8 mouse cellular contexts compared by ENCODE assay signal in the genomic region with DNA sequence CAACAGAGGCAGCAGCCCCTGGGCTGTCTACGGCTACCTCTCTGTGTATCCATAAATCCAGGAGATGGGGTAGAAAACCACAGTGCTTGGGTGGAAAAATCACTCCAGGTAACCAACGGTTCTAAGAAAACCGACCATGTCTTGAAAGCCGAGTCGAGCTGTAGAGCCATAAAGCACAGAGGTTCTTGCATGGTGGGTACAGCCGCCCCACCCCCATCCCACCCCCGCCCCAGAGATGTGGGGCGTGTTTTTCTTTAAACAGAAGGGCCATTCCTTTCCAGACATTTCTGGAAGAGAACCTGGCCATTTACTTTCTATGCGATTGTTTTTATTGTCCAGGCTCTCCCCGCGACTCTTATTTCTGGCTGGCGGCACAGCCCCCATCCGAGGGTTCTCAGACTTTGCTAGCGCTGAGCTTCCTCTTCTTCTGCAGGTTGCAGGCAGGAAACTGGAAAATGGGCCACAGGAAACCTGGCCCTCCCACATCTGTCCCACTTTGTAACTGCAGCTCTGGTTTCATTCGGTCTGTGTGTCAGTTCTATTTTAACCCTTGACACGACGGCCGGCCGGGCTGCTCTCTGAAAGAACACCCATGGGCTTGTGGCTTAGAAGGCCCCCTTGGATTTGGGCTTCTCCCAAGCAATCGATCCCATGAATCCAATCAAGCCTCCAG. TPM values are rescaled to one million over a fixed set of nuclear protein-coding genes. Genes with fewer than 3 reads are reported as not detected.
DNase-seq lines count a peak whose midpoint lies in the region; ATAC-seq lines count a peak whose summit lies in the region.

No protein-coding gene starts in this region.

- peak; percentile 95 for DNase-seq in heart, adult 11 months
- no peak for DNase-seq in heart, postnatal 14 days
- no peak for DNase-seq in liver, embryonic 11.5 days (ENCODE audit: low spot score)
- no peak for DNase-seq in gastrocnemius, postnatal 25 days
- DNase-seq in spleen, postnatal 4 days (ENCODE audit: low spot score in 2 of 2), result no peak

- 43% methylated on average over 20 of the region's 20 CpGs for WGBS in heart, embryonic 13.5 days
- 31% methylated on average over 20 of the region's 20 CpGs for WGBS in liver, embryonic 11.5 days
- WGBS in forebrain, embryonic 16.5 days, result 70% methylated on average over 20 of the region's 20 CpGs

- peak overlapping the region; percentile 47 for H3K4me2 ChIP-seq in heart, embryonic 13.5 days
- H3K4me2 ChIP-seq in liver, embryonic 11.5 days, result peak overlapping the region; percentile 45
- no peak overlapping the region for H3K4me2 ChIP-seq in forebrain, embryonic 16.5 days (ENCODE audit: low read length)

- H3K9me3 ChIP-seq in heart, embryonic 13.5 days, result no peaks in the 10 kb centered on the region
- H3K9me3 ChIP-seq in liver, embryonic 11.5 days (ENCODE audit: control insufficient read depth, low read length), result no peaks in the 10 kb centered on the region
- no peaks in the 10 kb centered on the region for H3K9me3 ChIP-seq in forebrain, embryonic 16.5 days (ENCODE audit: control insufficient read depth, low read length)

- H3K27ac ChIP-seq in heart, embryonic 13.5 days (replicated peaks), result peak overlapping the region; percentile 78
- H3K27ac ChIP-seq in liver, embryonic 11.5 days (ENCODE audit: low read depth, low read length), result peak overlapping the region; percentile 25; the same call in 1 of the 2 replicates
- no peak overlapping the region for H3K27ac ChIP-seq in forebrain, embryonic 16.5 days (ENCODE audit: low read length)

- 0 out of 2 replicates have a peak, but pooled peaks cover 5% of the 10 kb centered on the region for H3K36me3 ChIP-seq in heart, embryonic 13.5 days
- H3K36me3 ChIP-seq in liver, embryonic 11.5 days (ENCODE audit: control insufficient read depth, insufficient read depth, low read length), result no peaks in the 10 kb centered on the region
- no peaks in the 10 kb centered on the region for H3K36me3 ChIP-seq in forebrain, embryonic 16.5 days (ENCODE audit: control insufficient read depth, insufficient read depth)

- peak overlapping the region; percentile 13; the same call in 1 of the 2 replicates for H3K4me3 ChIP-seq in heart, embryonic 13.5 days
- H3K4me3 ChIP-seq in liver, embryonic 11.5 days (ENCODE audit: low read depth, low read length), result peak overlapping the region; percentile 19; the same call in 1 of the 2 replicates
- no peak overlapping the region for H3K4me3 ChIP-seq in forebrain, embryonic 16.5 days (replicated peaks; ENCODE audit: low read length)

- no peaks in the 10 kb centered on the region for H3K27me3 ChIP-seq in heart, embryonic 13.5 days (replicated peaks)
- no peaks in the 10 kb centered on the region for H3K27me3 ChIP-seq in liver, embryonic 11.5 days (replicated peaks; ENCODE audit: control insufficient read depth, insufficient read depth, low read length)
- no peaks in the 10 kb centered on the region for H3K27me3 ChIP-seq in forebrain, embryonic 16.5 days (replicated peaks; ENCODE audit: control insufficient read depth, insufficient read depth, low read length)

- intact Hi-C loops in heart, postnatal 14 days (cut with DNase I), result loop anchor here (5.0 kb wide), 2 partner anchors 43 to 78 kb away; no protein-coding TSS in a partner anchor

- peak overlapping the region; percentile 50 for H3K9ac ChIP-seq in heart, embryonic 13.5 days
- no peak overlapping the region for H3K9ac ChIP-seq in liver, embryonic 11.5 days (ENCODE audit: low read depth, low read length)
- H3K9ac ChIP-seq in forebrain, embryonic 16.5 days (replicated peaks; ENCODE audit: low read depth, low read length), result no peak overlapping the region

- peaks cover 63% of the 10 kb centered on the region for H3K4me1 ChIP-seq in heart, embryonic 13.5 days
- peaks cover 9% of the 10 kb centered on the region for H3K4me1 ChIP-seq in liver, embryonic 11.5 days (replicated peaks; ENCODE audit: control insufficient read depth, insufficient read depth, low read length)
- peaks cover 16% of the 10 kb centered on the region for H3K4me1 ChIP-seq in forebrain, embryonic 16.5 days (replicated peaks; ENCODE audit: control insufficient read depth, insufficient read depth, low read length)

- ATAC-seq in CD4-positive, CD25-positive, alpha-beta regulatory T cell, adult 4 months, result peak; percentile 28
- ATAC-seq in heart, embryonic 13.5 days (ENCODE audit: extremely low read depth, insufficient number of reproducible peaks, low FRiP score, low TSS enrichment), result no peak
- no peak for ATAC-seq in liver, embryonic 11.5 days (replicated peaks; ENCODE audit: low FRiP score)
- ATAC-seq in forebrain, embryonic 16.5 days, result no peak

RNA-seq across cellular contexts. Expression of gene Elk3, which starts 16.3 kb away (rescaled TPM):
- 10 to 100 TPM; 64.1 to 67.2 TPM for total RNA-seq in heart, postnatal 14 days (2021)
- 10 to 100 TPM; 26.0 to 26.3 TPM for polyA plus RNA-seq in CD4-positive, CD25-positive, alpha-beta regulatory T cell, adult 4 months (2017; shearing (Covaris generic))
- polyA plus RNA-seq in heart, embryonic 13.5 days (2015; fragmentation: Nextera tagmentation; extraction: Ambion mirVana), result 34.5 and 38.3 TPM in 2 replicates
- polyA plus RNA-seq in liver, embryonic 11.5 days (2014; fragmentation: Nextera tagmentation; extraction: Ambion mirVana), result 15.9 and 17.6 TPM in 2 replicates
- 6.6 and 9.8 TPM in 2 replicates for polyA plus RNA-seq in forebrain, embryonic 16.5 days (2015; fragmentation: Nextera tagmentation; extraction: Ambion mirVana)
- total RNA-seq in gastrocnemius, postnatal 25 days (2021), result 10 to 100 TPM; 13.5 to 16.6 TPM
